Mouse (Mus musculus) right cerebral cortex, adult 18-20 months (tissue): ENCODE data around the gene Calm1.
"Not testable (repeated sequence)": the region's sequence is repeated elsewhere in the genome, so short reads cannot be mapped to it uniquely, and the experiment has no call there.

Source experiments
- DNase-seq: peaks from one replicate; pipeline ENCODE4 v3.0.0; 2022; ENCODE audit warnings: mixed read lengths

Calm1 gene

DNA sequence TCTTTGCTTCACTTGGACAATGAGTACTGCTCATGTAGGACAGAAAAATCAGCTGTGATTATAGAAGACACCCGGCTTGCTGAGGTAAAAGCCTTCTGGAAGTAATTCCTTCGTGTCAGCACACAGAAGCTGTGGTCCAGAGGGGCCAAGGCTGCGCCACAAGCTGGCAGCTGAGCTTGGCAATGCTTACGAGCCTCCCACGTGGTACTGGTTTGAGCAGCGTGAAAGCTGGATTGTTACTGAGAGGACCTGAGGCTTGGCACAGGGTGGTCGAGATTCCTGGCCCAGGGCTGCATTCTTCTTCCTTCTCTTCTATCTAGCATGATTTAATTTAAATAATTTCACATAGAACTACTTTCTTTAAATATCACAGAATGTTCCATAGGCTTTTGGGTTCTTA lies 2.4 kb upstream of the Calm1 start:
- no peak for DNase-seq

DNA sequence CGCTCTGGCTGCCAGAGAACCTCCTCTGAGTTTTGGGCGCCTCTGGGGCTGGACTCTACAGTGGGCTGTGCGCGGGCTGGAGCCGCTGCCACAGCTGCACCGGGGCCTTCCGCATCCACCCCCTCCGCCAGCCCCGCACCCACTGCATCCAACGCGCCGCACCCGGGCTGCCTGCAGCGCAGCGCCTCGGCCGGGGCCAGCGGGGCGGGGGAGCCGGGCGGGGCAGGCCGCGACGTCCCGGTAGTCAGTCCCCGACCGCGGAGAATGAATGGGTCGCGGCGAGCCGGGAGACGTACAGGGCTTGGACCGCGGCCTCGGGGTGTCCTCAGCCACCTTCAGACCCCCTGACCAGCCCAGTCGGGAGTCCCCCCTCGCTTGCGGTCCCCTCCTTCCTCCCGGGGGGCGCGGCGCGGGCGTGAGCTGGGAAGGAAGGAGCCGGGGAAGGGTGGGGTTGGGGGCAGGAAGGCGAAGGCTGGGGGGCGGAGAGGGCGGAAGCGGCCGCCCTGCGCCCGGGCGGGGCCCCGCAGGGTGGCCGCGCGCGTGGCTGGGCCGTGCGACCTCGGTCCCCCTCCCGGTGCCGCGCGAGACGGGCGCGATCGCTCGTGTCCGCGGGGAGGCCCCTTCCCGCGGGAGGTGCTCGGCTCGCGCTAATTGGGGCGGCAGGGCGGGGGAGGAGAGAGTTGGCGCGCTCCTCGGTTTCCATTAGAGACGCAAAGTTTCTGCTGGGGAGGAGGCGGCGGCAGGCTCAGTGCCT lies 833 bp downstream of the Calm1 start:
- DNase-seq = peak; percentile 86

DNA sequence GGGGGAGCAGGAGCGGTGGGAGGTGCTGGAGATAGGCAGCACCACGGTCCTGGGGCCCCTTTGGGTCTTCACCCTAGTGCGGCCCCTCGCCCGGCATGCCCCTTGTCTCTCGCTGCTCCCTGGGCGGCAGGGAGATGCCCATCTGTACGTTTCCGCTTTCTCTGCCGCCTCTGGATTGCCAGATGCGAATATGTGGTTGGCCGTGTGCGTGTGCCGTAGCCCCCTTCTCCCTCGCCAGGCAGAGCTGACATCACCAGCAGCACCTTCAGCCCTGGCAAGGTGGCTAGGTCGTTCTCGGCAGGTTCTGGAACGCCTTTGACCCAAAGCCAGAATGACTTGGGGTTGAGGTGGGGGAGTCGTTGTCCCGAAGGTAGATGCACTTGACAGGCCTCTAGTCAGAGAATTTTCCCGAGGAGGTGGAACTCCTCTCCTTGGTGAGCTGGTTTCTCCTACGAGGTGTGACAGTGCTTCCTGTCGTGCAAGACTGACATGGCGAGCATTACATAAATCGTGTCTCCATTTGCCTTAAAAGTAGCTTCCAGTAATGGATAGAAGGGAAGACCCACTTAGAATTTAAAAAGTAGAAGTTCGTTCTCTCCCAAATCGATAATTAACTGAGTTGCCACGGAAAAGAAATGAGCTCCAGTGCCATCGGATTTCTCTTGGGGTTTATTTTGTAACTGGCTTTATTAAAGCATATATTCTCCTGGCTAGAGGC lies 1.6 kb downstream of the Calm1 start:
- DNase-seq = no peak

DNA sequence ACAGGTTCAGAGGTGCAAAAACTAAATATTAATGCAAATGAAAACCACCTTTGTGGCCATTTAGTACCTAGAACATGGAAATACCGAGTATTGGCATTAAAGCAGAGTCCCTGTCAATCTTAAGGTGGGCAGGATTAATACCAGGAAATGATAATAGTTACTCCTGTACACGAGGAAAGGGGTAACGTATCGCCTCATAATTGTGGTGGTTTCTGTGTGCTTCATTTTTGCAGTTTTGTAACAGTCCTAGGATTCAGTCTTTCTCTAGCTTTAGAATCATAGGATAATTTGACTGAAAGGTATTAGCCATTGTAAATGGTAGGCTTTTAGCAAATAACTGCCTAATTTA lies 2.1 kb downstream of the Calm1 start:
- DNase-seq = no peak

DNA sequence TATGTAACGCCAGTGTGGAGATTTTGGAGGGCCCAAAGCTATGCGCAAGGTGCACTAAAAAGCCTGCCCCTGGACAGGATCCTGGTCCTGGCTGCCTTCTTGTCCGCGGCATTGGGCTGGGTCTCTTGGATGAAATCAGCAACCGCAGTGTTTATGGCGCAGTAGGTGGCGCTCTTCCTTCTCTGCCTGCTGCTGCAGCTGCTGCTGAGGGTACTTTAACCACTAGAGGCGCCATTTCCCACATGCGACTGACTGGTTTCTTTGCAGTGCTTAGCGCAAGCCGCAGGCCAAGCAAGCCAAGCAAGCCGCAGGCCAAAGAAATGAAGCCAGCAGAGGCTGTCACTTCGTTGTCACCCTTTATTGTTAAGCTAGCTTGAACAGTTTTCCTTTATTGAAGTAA lies 2.6 kb downstream of the Calm1 start:
- peak; percentile 96 for DNase-seq

DNA sequence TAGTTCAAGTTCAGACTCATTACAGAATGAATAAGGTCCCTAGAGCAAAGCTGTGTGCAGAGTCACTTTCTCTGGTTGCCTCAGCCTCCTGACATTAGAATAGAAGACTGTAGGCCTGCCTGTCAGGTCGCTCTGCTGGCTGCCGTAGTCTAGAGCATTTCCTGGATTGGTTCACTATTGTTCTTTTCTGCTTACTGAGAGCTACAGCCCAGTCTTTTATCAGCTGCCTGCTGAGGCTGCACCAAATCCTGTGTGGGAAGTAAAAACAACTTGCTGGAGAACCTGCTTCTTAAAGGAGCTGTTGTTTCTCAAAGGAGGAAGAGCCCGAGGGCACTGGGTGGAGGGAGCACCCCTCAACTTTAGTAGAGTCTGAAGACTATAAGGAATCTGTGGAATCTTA lies 4.5 kb downstream of the Calm1 start:
- DNase-seq = no peak

DNA sequence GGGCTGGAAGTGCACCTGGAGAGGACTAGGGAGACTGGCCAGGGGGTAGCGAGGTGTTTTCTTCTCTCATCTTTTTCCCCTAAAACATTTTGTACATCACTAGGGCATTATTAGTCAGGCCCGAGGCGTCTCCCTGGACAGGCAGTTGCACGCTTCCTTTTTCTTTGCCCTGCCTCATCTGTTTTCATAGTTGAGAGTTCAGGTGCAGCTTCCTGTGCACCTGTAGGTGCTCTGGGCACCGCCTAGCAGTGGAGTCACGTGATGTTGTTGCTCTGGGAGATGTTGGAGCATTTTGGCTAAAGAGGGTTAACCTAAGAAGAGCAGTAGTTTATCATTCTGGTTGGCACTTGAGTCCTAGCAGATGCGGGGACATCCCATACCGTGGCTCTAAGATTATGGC lies 5.9 kb downstream of the Calm1 start:
- DNase-seq = no peak

DNA sequence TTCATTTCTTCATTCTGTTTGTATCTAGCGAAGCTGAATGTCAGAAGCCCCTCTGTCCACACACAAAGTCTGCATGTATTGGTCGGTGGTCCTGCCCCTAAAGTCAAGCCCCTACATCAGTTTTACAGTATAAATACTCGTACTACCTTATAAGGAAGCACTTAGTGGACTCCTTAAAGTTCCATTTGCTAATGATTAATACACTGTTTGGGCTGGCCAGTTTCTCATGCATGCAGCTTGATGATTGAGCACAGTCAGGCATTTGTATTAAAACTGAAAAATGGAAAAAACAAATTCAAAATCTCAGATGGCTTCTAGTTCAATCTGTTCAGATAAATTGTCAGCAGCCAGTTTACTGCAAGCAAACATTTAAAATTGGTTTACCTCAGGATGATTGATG lies 7.3 kb downstream of the Calm1 start:
- DNase-seq = no peak

DNA sequence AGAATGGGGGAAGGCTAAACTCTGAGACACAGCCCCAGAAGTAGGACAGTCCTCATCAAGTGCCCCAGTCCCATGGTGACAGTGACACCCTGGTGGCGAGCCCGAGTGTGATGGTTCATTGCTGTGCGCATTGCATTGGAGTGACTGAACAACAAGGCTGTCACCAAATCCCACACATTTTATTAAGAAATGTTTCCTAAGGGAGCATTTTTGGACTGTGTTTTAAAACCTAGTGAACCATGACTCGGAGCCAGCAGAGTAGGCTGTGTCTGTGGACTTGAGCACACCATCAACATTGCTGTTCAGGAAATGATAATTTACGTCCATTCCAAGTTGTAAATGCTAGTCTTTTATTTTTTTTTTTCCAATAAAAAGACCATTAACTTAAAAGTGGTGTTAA lies 7.7 kb downstream of the Calm1 start:
- no peak for DNase-seq

DNA sequence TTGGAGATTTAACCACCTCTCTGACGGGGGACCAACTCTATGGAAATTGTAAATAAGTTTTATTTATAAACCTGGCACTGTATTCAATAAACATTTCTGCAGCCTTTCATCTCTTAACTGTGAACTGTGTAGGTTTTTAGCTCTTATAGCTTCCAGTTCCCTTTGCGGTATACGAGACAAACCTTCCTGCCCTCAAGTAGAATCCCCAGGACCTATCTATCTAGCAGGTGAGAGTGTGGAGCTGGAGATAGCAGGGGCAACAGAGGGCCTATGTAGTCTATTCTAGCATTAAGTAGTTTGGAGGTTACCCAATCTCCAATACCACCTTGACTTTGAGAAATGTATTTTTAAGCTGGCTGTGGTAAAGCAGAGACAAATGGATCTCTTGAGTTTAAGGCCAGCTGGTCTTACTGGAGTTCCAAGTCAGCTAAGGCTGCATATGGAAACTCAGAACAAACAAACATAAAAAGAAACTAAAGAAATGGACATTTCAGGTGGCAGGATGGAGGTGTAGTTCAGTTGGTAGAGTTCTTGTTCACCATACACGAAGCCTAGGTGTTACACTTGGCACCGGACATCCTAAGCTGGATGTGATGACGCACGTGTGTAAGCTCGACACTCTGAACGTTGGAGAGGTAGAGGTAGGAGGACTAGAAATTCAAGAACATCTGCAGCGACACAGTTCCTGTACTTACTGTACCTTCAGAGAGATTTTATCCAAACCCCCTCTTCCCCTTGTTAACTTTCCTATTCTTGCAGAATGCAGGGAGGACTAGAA lies 10.7 kb downstream of the Calm1 start:
- DNase-seq = no peak

DNA sequence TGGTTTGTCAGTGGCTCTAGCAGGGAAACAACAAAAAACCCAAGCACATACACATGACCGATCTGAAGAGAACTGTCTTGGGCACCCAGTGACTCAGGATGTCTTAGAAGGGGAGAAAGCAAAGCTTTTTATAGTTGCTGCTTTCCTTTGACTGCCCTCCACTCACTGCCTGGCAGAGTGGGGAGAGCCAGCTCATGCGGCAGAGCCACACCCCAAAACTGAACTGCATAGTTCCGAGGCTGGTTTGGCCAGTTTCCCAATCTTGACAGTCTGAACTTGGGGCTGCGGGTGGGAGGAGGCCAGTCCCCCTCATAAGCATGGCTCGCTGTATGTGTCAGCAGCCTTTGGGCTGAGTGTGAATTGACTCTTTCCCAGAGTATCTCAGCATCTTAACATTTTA lies 11.7 kb downstream of the Calm1 start:
- DNase-seq = no peak

DNA sequence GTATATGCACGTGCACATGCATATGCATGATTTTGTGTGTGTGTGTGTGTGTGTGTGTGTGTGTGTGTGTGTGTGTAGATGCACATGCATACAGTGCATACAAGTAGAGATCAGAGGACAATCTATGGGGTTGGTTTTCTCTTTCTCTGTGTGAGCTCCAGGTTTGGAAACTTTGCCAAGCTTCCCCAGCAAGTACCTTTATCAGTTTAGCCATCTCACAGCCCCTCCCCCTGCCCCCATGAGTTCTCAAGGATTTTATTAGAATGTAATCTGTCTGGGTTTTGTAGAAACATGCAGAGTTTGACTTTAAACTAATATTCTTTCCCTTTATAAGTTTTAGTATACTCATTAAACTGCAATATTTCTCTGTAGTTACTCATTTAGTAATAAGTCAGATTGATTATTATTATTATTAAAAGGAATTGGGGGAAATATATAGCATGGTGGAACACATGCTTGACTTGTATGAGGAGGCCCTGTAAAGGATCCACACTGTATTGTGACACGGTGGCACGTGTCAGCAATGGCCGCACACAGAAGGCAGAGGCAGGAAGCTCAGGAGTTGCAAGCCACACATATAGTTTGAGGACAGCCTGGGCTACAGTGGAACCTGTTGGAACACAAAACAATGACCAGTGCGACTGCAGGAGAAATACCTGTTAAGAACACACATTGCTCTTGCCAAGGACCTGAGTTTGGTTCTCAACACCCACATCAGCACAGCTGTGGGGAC lies 12.4 kb downstream of the Calm1 start:
- DNase-seq = no peak

DNA sequence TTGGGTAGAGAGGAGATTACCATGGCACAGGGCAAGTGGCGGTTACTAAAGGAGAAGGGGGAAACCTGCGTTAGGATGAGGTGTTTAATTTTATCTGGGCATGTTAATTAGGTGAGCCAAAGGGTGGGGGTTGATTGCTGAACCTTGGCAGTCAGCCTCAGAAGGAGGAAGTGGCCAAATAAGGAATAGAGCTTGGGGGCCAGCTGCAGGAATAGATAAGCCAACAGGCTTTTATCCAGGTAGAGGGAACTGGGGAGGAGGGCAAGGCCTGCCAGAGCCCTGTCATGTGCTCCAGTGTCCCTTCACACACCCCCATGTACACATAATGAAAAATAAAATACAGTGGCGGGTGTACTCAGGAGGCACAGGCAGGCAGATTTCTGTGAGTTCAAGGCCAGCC lies 13.2 kb downstream of the Calm1 start:
- no peak for DNase-seq

DNA sequence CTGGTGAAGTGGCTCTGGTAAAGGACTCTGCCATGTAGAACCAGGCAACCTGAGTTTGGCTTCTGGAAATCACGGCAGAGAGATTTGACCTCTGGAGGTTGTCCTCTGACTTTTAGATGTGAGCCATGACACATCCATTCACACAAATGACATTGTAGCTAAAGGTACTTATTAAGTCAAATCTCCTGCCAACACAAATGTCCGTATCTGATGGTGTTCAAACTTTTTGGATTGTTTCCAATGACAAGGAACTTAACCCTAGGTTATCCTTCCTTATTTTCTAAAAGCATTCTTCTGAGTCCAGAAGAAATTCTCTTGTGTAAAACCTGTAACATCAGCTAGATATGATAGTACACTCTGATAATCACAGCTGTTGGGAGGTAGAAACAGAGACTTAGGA lies 13.9 kb downstream of the Calm1 start:
- DNase-seq = no peak

DNA sequence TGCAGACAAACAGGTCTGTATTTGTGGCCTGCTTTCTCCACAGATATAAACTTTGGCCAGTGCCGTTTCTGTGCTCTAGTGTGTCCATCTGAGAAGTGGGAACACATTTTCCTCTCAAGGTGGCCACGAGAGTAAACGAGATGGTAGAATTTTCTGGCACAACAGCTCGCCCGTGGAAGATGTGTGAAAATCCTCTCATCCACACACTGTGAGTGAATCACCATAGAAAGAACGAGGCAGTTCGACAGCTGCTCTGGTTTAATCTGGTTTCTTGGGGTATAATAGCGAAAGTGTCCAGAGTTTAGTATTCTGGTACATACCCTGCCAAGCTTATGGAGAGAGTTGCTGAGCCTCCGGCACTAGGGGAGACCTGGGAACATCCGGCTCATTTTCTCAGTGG lies 14.9 kb downstream of the Calm1 start:
- peak; percentile 62 for DNase-seq

DNA sequence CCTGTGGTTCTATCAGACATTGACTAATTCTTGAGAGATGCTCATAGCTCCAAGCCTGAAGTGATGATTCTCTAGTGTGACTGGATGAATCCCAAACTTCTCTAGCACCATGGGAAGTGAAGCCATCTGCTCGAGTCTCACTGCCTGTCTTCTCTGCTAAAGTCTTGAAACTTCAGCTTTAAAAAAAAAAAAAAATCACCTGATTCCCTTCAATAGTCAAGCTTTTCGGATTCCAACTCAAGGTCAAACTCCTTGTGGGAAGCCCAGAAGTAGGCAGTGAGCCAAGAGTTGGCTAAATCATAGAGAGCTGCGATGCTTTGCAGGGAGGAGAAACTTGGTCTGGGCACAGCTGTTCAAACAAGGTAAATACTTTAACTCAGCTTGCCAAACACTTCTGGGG lies 15.5 kb downstream of the Calm1 start:
- peak; percentile 67 for DNase-seq

DNA sequence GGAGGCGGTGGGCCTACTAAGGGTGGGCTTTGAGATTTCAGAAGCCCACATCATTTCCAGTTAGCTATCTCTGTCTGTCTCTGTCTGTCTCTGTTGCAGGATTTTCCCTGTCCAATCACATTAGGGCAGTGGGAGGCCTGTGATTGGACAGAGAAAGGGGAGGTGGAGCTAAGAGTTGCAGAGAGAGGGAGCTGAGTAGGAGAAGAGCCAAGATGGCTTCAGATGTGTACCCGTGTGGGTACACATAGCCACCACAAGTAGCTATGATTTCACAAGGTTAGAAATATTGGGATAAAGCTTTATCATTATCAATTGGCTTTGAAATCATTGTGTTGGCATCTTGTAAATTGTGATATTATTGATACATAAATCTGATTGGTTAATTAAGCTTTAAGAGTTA lies 17.9 kb downstream of the Calm1 start:
- not testable (repeated sequence) for DNase-seq

DNA sequence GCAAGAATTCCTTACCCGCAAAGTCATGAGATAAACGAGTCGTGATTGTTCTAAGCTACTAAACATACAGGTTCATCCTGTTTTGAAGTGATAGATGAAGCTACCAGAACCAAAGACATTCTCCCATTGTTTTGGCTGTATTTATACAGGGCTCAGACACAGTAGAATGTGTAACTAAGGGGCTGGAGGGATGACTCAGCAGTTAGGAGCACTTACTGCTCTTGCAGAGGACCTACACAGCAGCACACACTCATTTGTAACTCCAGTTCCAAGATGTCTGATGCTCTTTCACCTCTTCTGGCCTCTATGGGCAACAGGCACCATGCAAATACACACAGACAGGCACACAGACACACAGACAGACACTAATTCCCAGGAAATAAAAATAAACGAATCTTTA lies 20.8 kb downstream of the Calm1 start:
- no peak for DNase-seq

DNA sequence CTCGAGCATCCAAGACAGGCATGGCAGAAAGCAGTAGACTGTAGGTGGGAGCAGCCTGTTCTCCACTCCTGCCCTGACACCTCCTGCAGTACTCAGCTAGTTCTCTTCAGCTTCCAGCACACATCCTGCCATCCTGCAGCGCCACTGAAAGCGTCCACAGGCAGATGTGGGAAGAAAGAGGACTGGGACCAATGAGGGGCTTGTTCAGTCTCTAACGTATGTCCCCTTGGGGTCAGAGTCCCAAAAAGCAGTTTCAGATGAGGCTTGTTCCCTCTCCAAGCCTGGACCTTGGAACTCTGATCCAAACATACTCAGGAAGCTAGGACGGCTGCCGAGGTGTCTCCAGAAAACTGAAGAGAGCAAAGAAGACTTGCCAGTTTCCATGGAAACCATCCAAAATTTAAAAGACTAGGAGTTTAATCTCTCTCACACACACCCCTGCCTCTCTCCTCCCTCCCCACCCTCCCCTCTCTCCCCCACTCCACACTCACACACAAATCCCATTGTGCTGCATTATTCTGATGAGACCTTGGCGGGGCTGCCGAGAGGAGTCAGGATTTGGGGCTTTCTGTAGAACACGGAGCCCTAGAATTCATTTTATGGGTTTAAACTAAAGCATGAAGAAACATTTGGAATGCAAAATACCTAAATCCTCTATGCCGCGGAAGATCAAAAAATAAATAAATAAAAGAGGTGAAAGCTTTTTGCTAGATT lies 22.5 kb downstream of the Calm1 start:
- peak; percentile 66 for DNase-seq

DNA sequence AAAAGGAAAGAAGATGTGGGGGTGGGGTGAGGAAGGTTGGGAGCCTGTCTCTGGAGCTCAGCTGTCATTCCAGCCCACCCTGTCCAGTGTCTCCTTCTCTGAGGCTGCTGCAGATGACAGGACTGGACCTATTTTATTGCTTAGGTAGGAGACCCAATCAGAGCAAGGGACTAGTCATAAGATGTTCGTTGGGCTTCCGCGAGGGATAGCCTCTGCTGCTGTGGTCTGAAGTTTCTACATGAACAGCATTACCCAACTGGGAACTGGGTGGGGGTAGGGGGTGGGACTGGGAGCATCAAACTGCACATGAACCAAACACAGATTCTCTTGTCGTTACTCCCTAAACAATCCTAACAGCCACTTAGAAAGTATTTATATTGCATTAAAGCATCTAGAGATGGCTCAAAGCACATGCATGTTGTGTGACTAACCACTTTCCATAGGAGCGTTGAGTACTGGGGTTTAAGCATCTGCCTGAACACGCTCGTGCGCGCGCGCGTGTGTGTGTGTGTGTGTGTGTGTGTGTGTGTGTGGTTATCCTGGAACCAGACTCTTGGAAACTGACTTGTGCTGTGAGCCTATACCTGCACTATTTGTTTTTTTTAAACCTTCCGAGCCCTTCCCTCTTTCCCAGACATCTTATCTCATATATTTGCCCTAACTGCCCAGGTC lies 23.2 kb downstream of the Calm1 start:
- no peak for DNase-seq

DNA sequence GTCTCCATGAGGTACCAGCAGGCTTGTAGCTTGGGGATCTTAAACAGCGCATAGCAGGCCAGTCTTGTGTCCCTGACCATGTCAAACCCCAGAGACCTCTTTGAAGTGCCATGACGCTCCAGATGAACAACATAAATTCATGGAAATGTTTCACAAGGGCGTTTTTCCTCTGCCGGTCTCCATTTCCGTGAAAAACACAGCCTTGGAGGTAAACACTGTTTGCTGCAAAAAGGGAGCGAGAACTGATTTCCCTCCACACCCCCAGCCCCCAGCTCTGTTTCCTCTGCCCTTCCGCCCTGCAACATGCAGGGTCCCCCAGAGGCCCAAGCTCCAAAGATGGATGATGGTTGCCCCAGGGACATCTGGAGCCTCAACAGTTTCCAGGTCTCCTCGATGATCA lies 24.3 kb downstream of the Calm1 start:
- no peak for DNase-seq

DNA sequence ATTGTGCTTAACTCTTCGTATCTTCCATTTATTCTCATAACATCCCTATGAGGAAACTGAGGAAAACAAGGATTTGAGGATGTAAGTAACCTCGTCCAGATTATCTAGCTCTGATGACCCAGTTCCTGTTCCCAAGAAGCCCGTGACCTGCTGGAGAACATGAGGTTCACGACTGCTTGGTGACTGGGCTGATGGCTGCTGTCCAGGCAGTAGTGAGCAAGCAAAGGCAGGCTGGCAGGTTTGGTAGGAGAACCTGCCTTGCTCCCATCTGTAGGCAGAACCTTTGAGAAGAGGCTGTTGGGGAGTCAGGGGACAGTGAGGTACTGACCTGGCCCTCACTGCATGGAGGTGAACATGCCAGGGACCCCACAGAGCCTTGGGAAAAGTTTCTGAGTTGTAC lies 26.0 kb downstream of the Calm1 start:
- DNase-seq = no peak
